Mouse (Mus musculus): Measurements from ENCODE around the gene Cnst.
A peak's percentile ranks its signal among the peaks of the same experiment; 100 is the strongest.

Gene Cnst

DNA sequence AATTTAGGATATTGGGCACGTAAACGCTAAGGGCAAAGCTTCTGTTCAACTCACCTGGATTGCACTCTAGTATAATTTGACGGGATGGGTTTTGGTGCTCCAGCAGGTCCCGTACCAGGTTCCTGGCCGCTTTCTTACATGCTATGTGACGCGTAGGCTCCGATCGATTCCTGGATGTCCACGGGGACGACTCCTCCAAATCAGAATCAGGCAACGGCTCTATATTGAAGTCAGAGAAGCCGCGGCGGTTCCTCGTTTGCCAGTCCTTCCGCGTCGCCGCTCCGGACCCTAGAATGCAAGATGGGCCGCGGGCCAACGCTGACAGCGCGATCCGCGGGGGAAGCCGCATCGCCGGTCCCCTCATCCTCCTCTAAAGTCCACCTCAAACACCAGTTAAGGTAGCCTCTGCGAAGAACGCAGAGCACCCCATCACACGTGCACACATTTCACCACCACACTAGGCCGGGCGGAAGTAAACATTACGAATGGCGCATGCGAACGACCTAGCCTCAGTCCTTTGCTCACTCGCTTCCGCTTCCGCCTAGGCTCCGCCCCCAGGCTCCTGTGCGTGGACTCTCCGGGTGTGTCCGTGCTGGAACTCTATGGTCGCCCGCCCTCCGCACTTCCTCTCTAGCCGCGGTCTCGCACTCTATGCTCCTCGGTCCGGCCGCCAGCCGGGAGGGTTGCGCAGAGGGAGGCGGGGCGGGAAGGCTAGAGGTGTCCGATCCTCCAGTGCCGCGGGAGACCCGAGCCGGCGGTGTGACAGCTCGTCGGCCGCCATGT lies at the start of gene Cnst, which contains the start of gene Tfb2m:
Gene Cnst (plus strand): TSS at position 603 of the 783 bp plus-strand sequence.
Gene Tfb2m (minus strand): TSS at position 500 of the 783 bp plus-strand sequence.
- DNase-seq (ENCODE audit: extremely low read depth, low read depth) = peak; percentile 97

DNA sequence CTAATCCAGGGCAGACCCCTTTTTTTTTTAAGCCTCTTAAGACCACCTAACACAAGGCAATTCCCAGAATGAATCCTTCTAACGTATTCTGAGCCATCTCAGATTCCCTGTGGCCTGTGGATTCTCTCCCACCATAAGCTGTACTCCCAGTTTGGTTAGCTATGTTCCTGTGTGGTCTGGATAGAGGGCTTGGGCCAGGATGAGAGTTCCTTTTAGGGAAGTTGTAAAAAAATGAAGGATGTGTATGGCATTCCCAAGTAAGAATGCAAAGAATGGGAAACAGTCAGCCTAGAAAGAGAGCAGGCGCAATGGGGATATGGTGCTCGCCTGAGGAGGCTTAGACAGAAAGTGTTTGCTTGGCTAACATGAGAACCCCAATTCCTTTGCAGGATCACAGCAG lies 46.9 kb upstream of the Cnst start:
- no peak for DNase-seq (ENCODE audit: extremely low read depth, low read depth)

DNA sequence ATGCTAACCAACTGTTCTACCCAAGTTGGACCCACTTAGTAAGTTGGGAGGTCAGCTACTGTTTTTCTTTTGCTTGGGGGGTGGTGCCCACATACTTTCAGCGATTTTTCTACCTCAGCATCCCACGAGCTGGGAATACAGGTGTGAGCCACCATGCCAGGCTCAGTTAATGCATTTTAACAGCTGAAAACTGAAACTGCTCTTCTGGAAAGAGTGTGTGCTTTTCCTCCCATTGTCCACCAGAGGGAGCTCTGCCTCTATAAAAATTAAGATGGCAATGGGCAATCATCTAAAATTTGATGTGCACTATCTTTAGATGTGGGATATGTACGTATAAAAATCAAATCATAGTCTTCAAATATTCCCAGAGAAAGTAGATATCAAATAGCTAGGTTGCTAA lies 43.6 kb upstream of the Cnst start:
- DNase-seq (ENCODE audit: extremely low read depth, low read depth) = no peak

DNA sequence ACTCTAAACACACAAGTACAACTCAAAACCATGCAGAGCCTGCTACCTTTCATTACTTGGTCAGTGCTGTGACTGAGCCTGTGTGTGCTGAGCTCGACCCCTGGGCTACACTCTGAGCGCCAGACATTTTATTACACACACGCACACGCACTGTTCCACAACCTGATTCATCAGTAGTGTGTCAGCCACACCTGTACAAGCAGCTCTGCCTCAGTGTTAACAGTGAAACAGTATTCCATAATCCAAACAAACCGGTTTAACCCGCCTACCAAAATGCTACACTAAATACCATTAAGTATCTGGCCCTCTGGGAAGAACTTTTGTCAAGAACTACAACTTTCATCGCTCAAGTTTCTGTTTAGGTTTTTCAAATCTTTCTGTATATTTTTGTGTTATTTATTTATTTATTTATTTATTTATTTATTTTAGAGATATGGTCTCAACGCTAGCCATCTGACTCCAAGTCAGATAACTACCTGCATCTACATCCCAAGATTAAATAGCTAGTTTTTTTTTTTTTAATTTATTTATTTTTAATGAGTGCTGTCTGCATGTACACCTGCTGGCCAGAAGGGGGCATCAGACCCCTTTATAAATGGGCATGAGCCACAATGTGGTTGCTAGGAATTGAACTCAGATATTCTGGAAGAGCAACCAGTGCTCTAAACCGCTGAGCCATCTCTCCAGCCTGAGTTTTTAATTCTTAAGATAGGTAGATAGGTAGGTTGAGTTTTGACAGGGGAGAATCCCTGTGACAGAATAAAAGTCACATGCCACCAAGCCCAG lies 39.4 kb upstream of the Cnst start:
- DNase-seq (ENCODE audit: extremely low read depth, low read depth) = peak; percentile 40

DNA sequence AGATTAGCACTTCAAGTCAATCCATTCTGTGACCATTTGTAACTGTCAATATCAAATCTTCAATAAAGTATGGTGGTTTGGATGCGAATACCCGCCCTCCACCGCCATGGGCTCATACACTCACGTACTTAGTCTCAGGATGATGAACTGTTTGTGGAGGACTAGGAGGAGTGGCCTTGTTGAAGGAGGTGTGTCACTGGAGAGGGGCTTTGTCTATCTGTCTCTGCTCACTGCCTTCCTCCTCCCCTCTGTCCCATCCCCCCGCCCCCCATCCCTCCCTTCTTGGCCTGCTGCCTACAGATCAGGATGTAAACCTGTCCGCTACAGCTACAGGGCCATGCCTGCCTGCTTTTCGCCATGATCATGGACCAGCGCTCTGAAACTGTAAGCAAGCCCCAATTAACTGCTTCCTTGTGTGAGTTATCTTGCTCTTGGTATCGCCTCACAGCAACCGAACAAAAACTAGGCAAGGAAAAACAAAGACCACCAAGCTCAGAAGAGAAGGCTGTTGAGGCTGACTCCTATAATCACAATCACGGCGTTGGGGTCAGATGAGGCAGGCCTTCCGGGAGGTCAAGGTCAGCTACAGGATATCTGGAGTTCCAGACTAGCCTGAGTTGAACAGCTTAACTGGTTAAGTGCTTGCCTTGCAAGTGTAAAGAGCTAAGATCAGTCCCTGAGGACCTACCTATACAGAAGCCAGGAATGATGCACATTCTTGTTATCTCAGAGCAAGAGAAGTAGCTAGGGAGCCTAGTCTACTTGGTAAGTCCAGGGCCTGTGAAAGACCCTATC lies 35.4 kb upstream of the Cnst start:
- DNase-seq (ENCODE audit: extremely low read depth, low read depth) = no peak

GRCm38 (mm10) chr1:179511895-179512294 lies 34.3 kb upstream of the Cnst start:
- no peak for DNase-seq (ENCODE audit: extremely low read depth, low read depth)

DNA sequence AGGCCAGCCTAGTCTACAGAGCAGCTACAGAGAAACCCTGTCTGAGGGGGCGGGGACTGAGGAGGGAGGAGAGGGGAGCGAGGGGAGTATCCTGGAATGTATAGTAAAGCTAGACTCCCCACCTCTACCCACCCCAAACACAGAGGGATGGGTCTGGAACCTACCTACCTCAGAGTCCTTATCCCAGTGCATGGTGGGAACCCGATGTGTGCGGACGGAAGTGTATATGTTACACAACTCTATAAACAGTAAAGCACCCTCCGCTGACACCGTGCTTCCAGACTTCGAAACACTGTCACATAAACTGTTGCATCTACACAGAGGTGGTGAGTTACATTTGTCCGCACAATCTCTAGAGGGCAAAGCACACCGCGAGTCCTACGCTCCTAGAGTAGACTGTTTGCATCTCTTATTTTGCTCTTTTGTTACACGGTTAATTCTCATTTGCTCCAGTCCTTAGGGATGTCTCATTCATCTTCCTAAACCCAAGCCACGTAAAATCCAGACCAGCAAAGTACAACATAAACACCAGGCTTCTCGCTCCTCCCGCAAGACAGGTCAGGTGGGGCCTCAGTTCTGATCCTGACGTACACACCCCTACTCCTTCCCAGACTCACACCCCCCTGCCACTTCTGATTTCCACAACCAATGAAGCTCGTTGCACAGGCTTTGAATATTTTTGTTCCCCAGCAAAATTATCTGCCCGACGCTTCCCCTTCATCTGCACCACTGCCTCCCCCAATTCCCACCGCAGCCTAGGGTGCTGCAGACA lies 29.0 kb upstream of the Cnst start:
- peak; percentile 48 for DNase-seq (ENCODE audit: extremely low read depth, low read depth)

DNA sequence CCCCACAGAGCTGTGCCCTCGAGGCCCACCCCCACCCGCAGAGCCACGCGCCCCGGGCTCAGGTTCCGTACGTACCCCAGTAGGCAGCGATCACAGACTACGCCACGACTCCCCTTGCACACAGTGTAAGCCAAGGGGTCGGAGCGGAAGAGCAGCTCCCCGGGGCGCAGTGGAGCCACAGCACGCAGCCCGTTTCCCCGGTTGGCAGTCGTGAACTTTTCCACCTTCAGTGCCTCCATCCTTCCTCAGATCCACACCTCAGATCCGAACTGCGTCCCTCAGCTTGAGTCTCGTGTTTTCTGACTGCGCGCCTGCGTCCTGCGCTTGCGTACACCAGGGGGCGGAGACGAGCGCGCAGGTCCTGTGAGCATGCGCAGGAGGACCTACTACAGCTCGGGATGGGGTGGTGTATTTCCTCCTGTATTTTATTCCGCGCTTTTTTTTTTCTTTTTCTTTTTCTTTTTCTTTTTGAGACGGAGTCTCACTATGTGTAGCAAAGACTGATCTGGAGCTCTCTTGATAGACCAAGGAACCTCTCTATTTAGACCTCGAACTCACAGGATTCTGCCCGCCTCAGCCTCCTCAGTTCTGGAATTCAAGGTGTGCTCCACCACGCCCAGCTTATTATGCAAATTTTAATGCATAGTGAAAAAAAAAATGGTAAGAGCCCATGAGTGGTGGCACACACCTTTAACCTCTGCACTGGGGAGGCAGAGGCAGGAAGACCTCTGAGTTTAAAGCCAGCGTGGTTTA lies 28.3 kb upstream of the Cnst start, which contains the start of gene Smyd3:
Gene Smyd3 (minus strand): TSS at position 329 of the 753 bp plus-strand sequence.
- DNase-seq (ENCODE audit: extremely low read depth, low read depth) = peak; percentile 75

DNA sequence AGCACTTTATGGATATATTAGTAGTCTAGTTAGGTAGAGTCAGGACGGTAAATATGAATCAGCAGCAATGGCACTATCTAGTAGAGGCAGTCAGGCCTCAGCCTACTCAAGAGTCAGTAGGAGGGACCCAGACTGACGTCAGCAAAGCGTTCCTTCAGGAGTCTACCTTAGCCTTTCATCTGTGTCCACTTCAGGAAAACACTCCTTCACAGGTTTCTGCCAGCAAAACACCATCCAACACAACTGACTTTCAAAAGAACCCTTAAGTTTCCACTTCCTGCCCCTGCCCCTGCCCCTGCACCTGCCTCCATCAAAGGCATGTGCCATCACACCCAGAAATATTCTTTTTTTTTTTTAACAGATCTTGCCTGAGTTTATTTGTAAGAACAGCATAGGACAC lies 26.3 kb upstream of the Cnst start:
- DNase-seq (ENCODE audit: extremely low read depth, low read depth) = no peak

DNA sequence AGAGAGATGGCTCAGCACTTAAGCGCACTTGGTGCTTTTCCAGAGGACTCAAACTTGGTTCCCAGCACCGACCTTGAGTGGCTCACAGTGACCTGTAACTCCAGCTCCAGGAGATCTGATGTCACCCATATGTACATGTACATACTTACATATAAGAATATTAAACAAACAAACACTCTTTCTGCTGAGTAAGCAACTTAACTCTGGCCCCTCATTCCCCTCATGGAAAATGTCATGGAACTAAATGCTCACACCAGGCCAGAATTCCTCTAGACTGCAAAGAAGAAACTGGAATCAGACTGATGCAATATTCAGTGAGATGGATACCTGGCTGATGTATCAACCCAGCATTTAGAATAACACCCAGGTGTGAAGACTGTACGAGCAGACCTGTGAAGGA lies 7.1 kb upstream of the Cnst start:
- DNase-seq (ENCODE audit: extremely low read depth, low read depth) = no peak

GRCm38 (mm10) chr1:179539887-179540286 lies 6.3 kb upstream of the Cnst start:
- no peak for DNase-seq (ENCODE audit: extremely low read depth, low read depth)

- DNase-seq (ENCODE audit: extremely low read depth, low read depth) = no peak
Observed at GRCm38 (mm10) chr1:179541502-179541901, 4.7 kb upstream of the Cnst start.

GRCm38 (mm10) chr1:179546551-179546917 lies 364 bp downstream of the Cnst start:
- peak; percentile 39 for DNase-seq (ENCODE audit: extremely low read depth, low read depth)

GRCm38 (mm10) chr1:179547176-179547575 lies 1.0 kb downstream of the Cnst start:
- DNase-seq (ENCODE audit: extremely low read depth, low read depth) = no peak

DNA sequence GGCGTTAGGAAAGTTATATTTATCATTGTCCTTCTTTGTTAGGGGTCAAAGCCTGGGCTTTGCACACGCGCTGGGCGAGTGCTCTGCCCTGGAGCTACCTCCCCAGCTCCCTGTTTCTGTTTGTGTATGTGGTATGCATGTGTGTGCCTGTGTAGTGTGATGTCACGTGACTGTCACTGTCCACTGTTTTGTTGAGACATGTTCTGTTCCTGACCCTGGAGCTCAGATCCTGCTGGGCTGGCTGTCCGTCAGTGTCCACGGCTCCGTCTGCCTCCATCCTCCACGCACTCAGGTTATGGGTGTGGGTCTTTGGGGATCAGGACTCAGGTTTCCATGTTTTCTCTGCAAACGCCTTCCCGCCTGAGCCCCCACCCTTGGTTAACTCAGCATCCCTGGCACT lies 2.0 kb downstream of the Cnst start:
- DNase-seq (ENCODE audit: extremely low read depth, low read depth) = no peak

GRCm38 (mm10) chr1:179548996-179549752 lies 3.0 kb downstream of the Cnst start:
- no peak for DNase-seq (ENCODE audit: extremely low read depth, low read depth)

DNA sequence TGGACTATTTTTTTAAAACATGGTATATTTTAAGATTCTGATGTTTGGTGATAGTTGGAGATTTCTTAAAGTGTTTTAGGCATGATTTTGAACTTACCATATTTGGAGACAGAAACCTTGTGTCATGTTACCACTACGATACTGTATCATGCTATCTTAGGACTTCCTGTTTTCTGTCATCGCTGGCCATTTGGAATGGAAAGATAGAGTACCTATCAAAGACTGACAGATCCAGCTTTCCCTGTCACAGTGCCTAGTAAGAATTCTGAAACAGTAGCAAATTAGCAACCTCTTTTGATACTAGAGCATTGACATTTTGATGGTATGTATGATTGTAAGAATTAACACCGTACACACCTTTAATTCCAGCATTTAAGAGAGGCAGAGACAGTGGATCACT lies 5.2 kb downstream of the Cnst start:
- DNase-seq (ENCODE audit: extremely low read depth, low read depth) = peak; percentile 81

DNA sequence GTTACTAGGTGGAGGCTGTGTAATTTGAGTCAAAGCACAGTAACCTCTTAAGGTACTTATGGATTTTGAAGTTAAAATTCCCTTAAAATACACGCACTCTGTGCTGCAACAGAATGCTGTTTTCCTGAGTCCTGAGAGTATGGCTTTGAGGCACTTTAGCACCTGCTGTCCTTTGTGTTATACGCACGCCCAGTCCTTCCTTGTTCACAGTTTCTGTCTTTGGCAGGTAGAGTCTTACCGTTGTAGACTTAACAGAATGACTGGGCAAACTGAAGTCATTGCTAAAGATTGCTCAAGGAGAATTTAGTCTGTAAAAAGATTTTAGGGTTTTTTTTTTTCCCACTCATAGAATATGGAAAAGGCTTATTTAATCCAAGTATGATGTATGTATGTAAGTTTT lies 5.8 kb downstream of the Cnst start:
- no peak for DNase-seq (ENCODE audit: extremely low read depth, low read depth)

GRCm38 (mm10) chr1:179552751-179553150 lies 6.6 kb downstream of the Cnst start:
- no peak for DNase-seq (ENCODE audit: extremely low read depth, low read depth)
